Mouse (Mus musculus): ENCODE data around the gene Olfr1378. TPM values are rescaled to one million over a fixed set of nuclear protein-coding genes. Genes with fewer than 3 reads are reported as not detected.

Gene Olfr1378
- polyA plus RNA-seq, 1 experiment from 2014 or later: not detected

GRCm38 (mm10) chr11:50977216-50977615 lies 10.9 kb downstream of the Olfr1378 start:
- H3K9me3 ChIP-seq: no peaks in the 10 kb centered on the region
- no peak overlapping the region for H3K27ac ChIP-seq
- no peak for ATAC-seq (replicated peaks)
- H3K9ac ChIP-seq: no peak overlapping the region
- no peaks in the 10 kb centered on the region for H3K36me3 ChIP-seq (replicated peaks)
- 74% methylated on average over 4 of the region's 4 CpGs for WGBS
- H3K27me3 ChIP-seq (replicated peaks): no peaks in the 10 kb centered on the region
- H3K4me1 ChIP-seq: no peaks in the 10 kb centered on the region
- H3K4me2 ChIP-seq: no peak overlapping the region
- no peak overlapping the region for H3K4me3 ChIP-seq

GRCm38 (mm10) chr11:50981667-50982066 lies 15.3 kb downstream of the Olfr1378 start, which contains the start of gene Olfr1377:
Gene Olfr1377 (plus strand): TSS chr11:50981967.
- Histone ChIP-seq H3K27ac (no peak within 1 kb of the TSS), H3K27me3 (replicated peaks) (no peaks in the 10 kb centered on the region), H3K36me3 (replicated peaks) (no peaks in the 10 kb centered on the region), H3K4me3 (no peak within 1 kb of the TSS), H3K9ac (no peak within 1 kb of the TSS), H3K4me1 (no peaks in the 10 kb centered on the region), H3K4me2 (no peak within 1 kb of the TSS), H3K9me3 (no peaks in the 10 kb centered on the region)
- ATAC-seq (replicated peaks): no peak
- WGBS: 56% methylated on average over 5 of the region's 5 CpGs

GRCm38 (mm10) chr11:51003296-51003695 lies 37.0 kb downstream of the Olfr1378 start, which contains the start of gene Olfr51:
Gene Olfr51 (plus strand): TSS chr11:51003596.
- no peak for ATAC-seq (replicated peaks)

GRCm38 (mm10) chr11:51011821-51012220 lies 45.5 kb downstream of the Olfr1378 start:
- 71% methylated on average over 5 of the region's 5 CpGs for WGBS
- no peak for ATAC-seq (replicated peaks)
- Histone ChIP-seq H3K4me2 (no peak overlapping the region), H3K9me3 (no peaks in the 10 kb centered on the region), H3K4me3 (no peak overlapping the region), H3K4me1 (no peaks in the 10 kb centered on the region), H3K27ac (no peak overlapping the region), H3K9ac (no peak overlapping the region), H3K27me3 (replicated peaks) (no peaks in the 10 kb centered on the region), H3K36me3 (replicated peaks) (no peaks in the 10 kb centered on the region)

More at GRCm38 (mm10) chr11:51003296-51003695, 37.0 kb downstream of the Olfr1378 start, which contains the start of gene Olfr51:
- no peak within 1 kb of the TSS for H3K9ac ChIP-seq
- no peak within 1 kb of the TSS for H3K4me2 ChIP-seq
- H3K4me3 ChIP-seq: no peak within 1 kb of the TSS
- H3K9me3 ChIP-seq: no peaks in the 10 kb centered on the region
- no peaks in the 10 kb centered on the region for H3K36me3 ChIP-seq (replicated peaks)
- H3K4me1 ChIP-seq: no peaks in the 10 kb centered on the region
- no peaks in the 10 kb centered on the region for H3K27me3 ChIP-seq (replicated peaks)
- 83% methylated on average over 5 of the region's 5 CpGs for WGBS
- no peak within 1 kb of the TSS for H3K27ac ChIP-seq

DNA sequence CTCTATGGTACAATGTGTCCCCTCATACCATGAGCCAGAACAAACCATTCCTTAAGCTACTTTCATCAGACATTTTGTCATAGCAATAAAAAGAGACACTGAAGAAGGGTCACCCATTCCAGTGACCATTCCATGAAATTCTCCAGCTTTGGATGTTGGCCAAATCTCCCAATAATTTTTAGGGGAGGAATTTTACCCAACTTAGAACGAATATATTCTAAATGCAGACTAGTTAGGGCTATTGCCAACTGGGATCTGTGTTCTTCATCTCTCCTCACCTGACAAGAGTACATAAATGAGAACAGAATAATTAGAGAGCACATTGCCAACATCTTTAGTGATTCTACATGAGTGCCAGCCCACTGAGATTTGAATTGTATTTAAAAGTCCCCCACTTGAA lies 47.6 kb downstream of the Olfr1378 start, which contains the start of gene Olfr54:
Olfr54 (plus strand) TSS at position 301 of the 400 bp plus-strand sequence.
- Histone ChIP-seq H3K27ac (no peak within 1 kb of the TSS), H3K36me3 (replicated peaks) (no peaks in the 10 kb centered on the region), H3K27me3 (replicated peaks) (no peaks in the 10 kb centered on the region), H3K4me1 (no peaks in the 10 kb centered on the region), H3K9me3 (no peaks in the 10 kb centered on the region), H3K9ac (no peak within 1 kb of the TSS), H3K4me3 (no peak within 1 kb of the TSS), H3K4me2 (no peak within 1 kb of the TSS)
- 63% methylated on average over 1 of the region's 1 CpGs for WGBS
- no peak for ATAC-seq (replicated peaks)

GRCm38 (mm10) chr11:51016341-51016740 lies 50.0 kb downstream of the Olfr1378 start:
- H3K27me3 ChIP-seq (replicated peaks): no peaks in the 10 kb centered on the region
- H3K4me2 ChIP-seq: no peak overlapping the region
- no peak overlapping the region for H3K9ac ChIP-seq
- H3K4me3 ChIP-seq: no peak overlapping the region
- no peaks in the 10 kb centered on the region for H3K4me1 ChIP-seq
- H3K27ac ChIP-seq: no peak overlapping the region
- WGBS: 50% methylated on average over 2 of the region's 2 CpGs
- no peaks in the 10 kb centered on the region for H3K9me3 ChIP-seq
- no peaks in the 10 kb centered on the region for H3K36me3 ChIP-seq (replicated peaks)
- no peak for ATAC-seq (replicated peaks)

Other genes with a start within 250 kb of the Olfr1378 start
- 62.3 and 64.4 TPM in 2 replicates for gene Zfp354c, start 138.8 kb upstream of the Olfr1378 start, polyA plus RNA-seq (2015; fragmentation: Nextera tagmentation; extraction: Ambion mirVana)
- gene Zfp879, start 125.0 kb upstream of the Olfr1378 start, polyA plus RNA-seq (2015; fragmentation: Nextera tagmentation; extraction: Ambion mirVana): 1.5 and 2.0 TPM in 2 replicates
- gene Grm6, start 115.8 kb upstream of the Olfr1378 start, polyA plus RNA-seq (2015; fragmentation: Nextera tagmentation; extraction: Ambion mirVana): 0.10 and 0.13 TPM in 2 replicates
- 12.9 and 13.0 TPM in 2 replicates for gene Zfp454, start 78.9 kb upstream of the Olfr1378 start, polyA plus RNA-seq (2015; fragmentation: Nextera tagmentation; extraction: Ambion mirVana)
- gene Zfp2, start 50.4 kb upstream of the Olfr1378 start, polyA plus RNA-seq (2015; fragmentation: Nextera tagmentation; extraction: Ambion mirVana): 48.9 and 57.4 TPM in 2 replicates
- gene Zfp354b, start 34.9 kb upstream of the Olfr1378 start, polyA plus RNA-seq (2015; fragmentation: Nextera tagmentation; extraction: Ambion mirVana): 3.6 and 5.2 TPM in 2 replicates
- gene 4933414I15Rik, start 22.8 kb upstream of the Olfr1378 start, polyA plus RNA-seq (2015; fragmentation: Nextera tagmentation; extraction: Ambion mirVana): not detected in 2 replicates
- gene Prop1, start 12.8 kb upstream of the Olfr1378 start, polyA plus RNA-seq (2015; fragmentation: Nextera tagmentation; extraction: Ambion mirVana): not detected in 2 replicates
- gene Olfr1377, start 15.4 kb downstream of the Olfr1378 start, polyA plus RNA-seq (2015; fragmentation: Nextera tagmentation; extraction: Ambion mirVana): not detected in 2 replicates
- gene Olfr51, start 37.1 kb downstream of the Olfr1378 start, polyA plus RNA-seq (2015; fragmentation: Nextera tagmentation; extraction: Ambion mirVana): not detected in 2 replicates
- gene Olfr54, start 47.7 kb downstream of the Olfr1378 start, polyA plus RNA-seq (2015; fragmentation: Nextera tagmentation; extraction: Ambion mirVana): not detected in 2 replicates
- gene Olfr1375, start 81.6 kb downstream of the Olfr1378 start, polyA plus RNA-seq (2015; fragmentation: Nextera tagmentation; extraction: Ambion mirVana): not detected in 2 replicates
- 14.8 and 15.1 TPM in 2 replicates for gene Zfp354a, start 92.7 kb downstream of the Olfr1378 start, polyA plus RNA-seq (2015; fragmentation: Nextera tagmentation; extraction: Ambion mirVana)

All from midbrain, embryonic 15.5 days (tissue).